Mouse (Mus musculus) left cerebral cortex, postnatal 25 days (tissue): ENCODE data around the gene Nrip1. TPM values are rescaled to one million over a fixed set of nuclear protein-coding genes. Genes with fewer than 3 reads are reported as not detected.

Source experiments
- DNase-seq, 2 experiments: peaks; one replicate each; pipeline ENCODE4 v3.0.0; 2022; ENCODE audit warnings: low spot score in 2 of 2, mixed read lengths in 1 of 2
- intact Hi-C: fragments of 180-260 bp; cut with DNase I; formaldehyde crosslinking; loops from one replicate; pipeline ENCODE4 v1.15.1; 2025
- total RNA-seq, 2 experiments: library from RNA; stranded (reverse); gene quantifications; 2 replicates each; pipeline ENCODE4 v1.2.3; 2021

Nrip1 gene
- total RNA-seq, 2 experiments from 2014 or later, result 49.7 to 60.8 TPM

- DNase-seq, result no peak
- intact Hi-C loops, result no loop called here
Measured at GRCm38 (mm10) chr16:76241266-76241665, 132.4 kb downstream of the Nrip1 start.

- intact Hi-C loops, result no loop called here
- DNase-seq, result no peak
Measured at GRCm38 (mm10) chr16:76239353-76239752, 134.3 kb downstream of the Nrip1 start.

GRCm38 (mm10) chr16:76238784-76239183, 134.8 kb downstream of the Nrip1 start:
- intact Hi-C loops, result no loop called here

More at GRCm38 (mm10) chr16:76238784-76239183, 134.8 kb downstream of the Nrip1 start:
- no peak for DNase-seq
